Mouse (Mus musculus): Measurements from ENCODE around the gene Serpina3i. TPM values are rescaled to one million over a fixed set of nuclear protein-coding genes. Genes with fewer than 3 reads are reported as not detected.

The Serpina3i gene
- polyA plus RNA-seq (2014; fragmentation: Nextera tagmentation; extraction: Ambion mirVana), result not detected in 2 replicates

DNA sequence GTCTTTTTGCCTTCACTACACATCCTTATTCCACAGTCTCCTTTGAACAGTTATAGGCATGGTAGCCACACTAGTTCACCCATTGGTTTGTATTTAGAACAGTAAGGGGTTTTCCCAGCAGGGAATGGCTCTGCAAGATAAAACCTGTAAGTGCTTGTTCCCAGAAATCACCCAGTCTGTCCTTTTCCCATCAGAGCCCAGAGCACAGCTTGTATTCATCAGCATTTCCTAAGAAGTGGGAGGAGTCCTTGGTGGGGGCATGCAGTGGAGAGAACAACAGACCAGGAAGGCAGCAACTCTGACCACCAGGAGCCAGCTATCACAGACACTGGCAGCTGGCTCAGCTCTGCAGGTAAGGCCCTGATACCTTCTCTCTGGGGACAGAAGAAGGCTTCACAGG is at the start of gene Serpina3i:
Gene Serpina3i (plus strand): TSS at position 260 of the 400 bp plus-strand sequence.
- H3K4me3 ChIP-seq (ENCODE audit: low read depth, low read length), result no peak within 1 kb of the TSS
- H3K27ac ChIP-seq (ENCODE audit: low read length), result no peak within 1 kb of the TSS
- no peaks in the 10 kb centered on the region for H3K27me3 ChIP-seq (ENCODE audit: control insufficient read depth, insufficient read depth, low read length)
- H3K4me1 ChIP-seq (ENCODE audit: control insufficient read depth, insufficient read depth, low read length), result no peaks in the 10 kb centered on the region
- no peak within 1 kb of the TSS for H3K4me2 ChIP-seq (replicated peaks; ENCODE audit: low read depth, low read length)
- no peaks in the 10 kb centered on the region for H3K9me3 ChIP-seq (ENCODE audit: control insufficient read depth, low read depth, low read length)
- H3K36me3 ChIP-seq (ENCODE audit: control insufficient read depth, insufficient read depth, low read length), result no peaks in the 10 kb centered on the region
- no peak within 1 kb of the TSS for H3K9ac ChIP-seq (replicated peaks; ENCODE audit: low read depth, low read length)
- no peak for ATAC-seq (ENCODE audit: insufficient number of reproducible peaks, insufficient read depth, low FRiP score, low read depth)

DNA sequence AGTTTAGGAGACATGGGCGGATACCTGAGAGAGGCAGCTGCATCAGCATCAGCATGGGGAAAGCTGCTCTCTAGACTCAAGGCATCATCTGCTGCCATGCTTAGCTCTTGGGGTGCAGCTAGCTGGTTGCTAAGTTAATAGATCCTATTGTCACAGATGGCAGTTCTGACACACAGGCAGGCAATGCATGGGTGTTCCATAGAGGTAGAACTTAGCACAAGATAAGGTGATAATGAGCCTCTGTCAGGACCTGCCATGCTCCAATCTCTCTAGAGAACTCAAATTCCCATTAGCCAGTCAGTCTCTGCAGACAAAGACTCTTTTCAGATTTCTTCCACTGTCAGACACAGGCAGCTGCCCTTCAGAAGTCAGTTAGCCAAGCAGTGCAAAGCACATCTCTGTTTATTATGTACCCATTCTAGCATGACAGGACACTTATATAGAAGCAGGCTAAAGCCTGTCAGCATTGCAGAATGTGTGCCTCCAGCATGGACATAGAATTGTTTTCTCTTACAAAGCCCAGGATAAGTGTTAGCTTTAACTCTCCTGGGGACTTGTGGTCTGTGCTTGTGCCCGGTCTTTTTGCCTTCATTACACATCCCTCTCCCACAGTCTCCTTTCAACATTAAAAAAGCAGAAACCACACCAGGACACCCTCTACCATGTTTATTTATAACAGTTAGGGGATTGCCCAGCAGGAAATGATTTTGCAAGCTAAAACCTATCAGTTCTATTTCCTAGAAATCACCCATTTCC is 49.1 kb upstream of the Serpina3i start:
- H3K4me3 ChIP-seq (ENCODE audit: low read depth, low read length), result no peak overlapping the region
- no peak for ATAC-seq (ENCODE audit: insufficient number of reproducible peaks, insufficient read depth, low FRiP score, low read depth)
- no peaks in the 10 kb centered on the region for H3K4me1 ChIP-seq (ENCODE audit: control insufficient read depth, insufficient read depth, low read length)
- H3K4me2 ChIP-seq (replicated peaks; ENCODE audit: low read depth, low read length), result no peak overlapping the region
- H3K27me3 ChIP-seq (ENCODE audit: control insufficient read depth, insufficient read depth, low read length), result no peaks in the 10 kb centered on the region
- no peak overlapping the region for H3K27ac ChIP-seq (ENCODE audit: low read length)
- H3K9ac ChIP-seq (replicated peaks; ENCODE audit: low read depth, low read length), result no peak overlapping the region
- H3K9me3 ChIP-seq (ENCODE audit: control insufficient read depth, low read depth, low read length), result no peaks in the 10 kb centered on the region
- H3K36me3 ChIP-seq (ENCODE audit: control insufficient read depth, insufficient read depth, low read length), result no peaks in the 10 kb centered on the region
- WGBS, result 73% methylated on average over 2 of the region's 2 CpGs

GRCm38 (mm10) chr12:104214445-104214753 is 48.5 kb upstream of the Serpina3i start, which contains the start of gene Serpina3f:
Gene Serpina3f, plus strand, starts transcription at chr12:104214544.
- ATAC-seq (ENCODE audit: insufficient number of reproducible peaks, insufficient read depth, low FRiP score, low read depth), result no peak
- H3K4me1 ChIP-seq (ENCODE audit: control insufficient read depth, insufficient read depth, low read length), result no peaks in the 10 kb centered on the region
- no peaks in the 10 kb centered on the region for H3K36me3 ChIP-seq (ENCODE audit: control insufficient read depth, insufficient read depth, low read length)
- H3K9ac ChIP-seq (replicated peaks; ENCODE audit: low read depth, low read length), result no peak within 1 kb of the TSS
- H3K4me3 ChIP-seq (ENCODE audit: low read depth, low read length), result no peak within 1 kb of the TSS
- no peak within 1 kb of the TSS for H3K4me2 ChIP-seq (replicated peaks; ENCODE audit: low read depth, low read length)
- WGBS, result 68% methylated on average over 1 of the region's 1 CpGs
- no peaks in the 10 kb centered on the region for H3K9me3 ChIP-seq (ENCODE audit: control insufficient read depth, low read depth, low read length)
- H3K27ac ChIP-seq (ENCODE audit: low read length), result no peak within 1 kb of the TSS
- no peaks in the 10 kb centered on the region for H3K27me3 ChIP-seq (ENCODE audit: control insufficient read depth, insufficient read depth, low read length)

DNA sequence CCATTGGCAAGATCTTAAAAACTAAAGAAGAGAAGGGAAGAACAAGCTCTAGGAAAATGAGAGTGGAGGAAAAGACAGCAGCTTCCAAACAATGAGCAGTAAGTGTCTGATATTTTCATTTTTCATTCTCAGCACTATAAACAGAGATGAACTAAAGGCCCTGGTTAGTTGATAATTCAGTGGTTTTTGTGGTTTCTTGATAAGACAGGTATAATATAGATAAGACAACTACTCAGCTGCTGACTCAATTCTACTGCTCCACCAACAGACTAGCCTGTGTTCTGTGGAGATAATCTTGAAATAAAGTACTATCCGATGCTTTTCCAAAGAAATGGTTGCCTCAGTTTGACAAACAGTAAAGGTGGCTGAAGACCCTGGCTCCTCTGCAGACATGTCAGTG is 47.7 kb upstream of the Serpina3i start:
- ATAC-seq (ENCODE audit: insufficient number of reproducible peaks, insufficient read depth, low FRiP score, low read depth), result no peak
- no peaks in the 10 kb centered on the region for H3K36me3 ChIP-seq (ENCODE audit: control insufficient read depth, insufficient read depth, low read length)
- WGBS, result 83% methylated on average over 1 of the region's 1 CpGs

GRCm38 (mm10) chr12:104221616-104222015 is 41.3 kb upstream of the Serpina3i start:
- Histone ChIP-seq H3K27ac (ENCODE audit: low read length) (no peak overlapping the region), H3K9me3 (ENCODE audit: control insufficient read depth, low read depth, low read length) (no peaks in the 10 kb centered on the region), H3K27me3 (ENCODE audit: control insufficient read depth, insufficient read depth, low read length) (no peaks in the 10 kb centered on the region), H3K4me2 (replicated peaks; ENCODE audit: low read depth, low read length) (no peak overlapping the region), H3K4me1 (ENCODE audit: control insufficient read depth, insufficient read depth, low read length) (no peaks in the 10 kb centered on the region), H3K36me3 (ENCODE audit: control insufficient read depth, insufficient read depth, low read length) (no peaks in the 10 kb centered on the region), H3K4me3 (ENCODE audit: low read depth, low read length) (no peak overlapping the region), H3K9ac (replicated peaks; ENCODE audit: low read depth, low read length) (no peak overlapping the region)
- WGBS, result 73% methylated on average over 1 of the region's 1 CpGs
- no peak for ATAC-seq (ENCODE audit: insufficient number of reproducible peaks, insufficient read depth, low FRiP score, low read depth)

More for the DNA sequence above, 47.7 kb upstream of the Serpina3i start:
- no peaks in the 10 kb centered on the region for H3K9me3 ChIP-seq (ENCODE audit: control insufficient read depth, low read depth, low read length)
- H3K4me3 ChIP-seq (ENCODE audit: low read depth, low read length), result no peak overlapping the region
- no peaks in the 10 kb centered on the region for H3K27me3 ChIP-seq (ENCODE audit: control insufficient read depth, insufficient read depth, low read length)
- no peak overlapping the region for H3K4me2 ChIP-seq (replicated peaks; ENCODE audit: low read depth, low read length)
- H3K4me1 ChIP-seq (ENCODE audit: control insufficient read depth, insufficient read depth, low read length), result no peaks in the 10 kb centered on the region
- H3K27ac ChIP-seq (ENCODE audit: low read length), result no peak overlapping the region
- no peak overlapping the region for H3K9ac ChIP-seq (replicated peaks; ENCODE audit: low read depth, low read length)

DNA sequence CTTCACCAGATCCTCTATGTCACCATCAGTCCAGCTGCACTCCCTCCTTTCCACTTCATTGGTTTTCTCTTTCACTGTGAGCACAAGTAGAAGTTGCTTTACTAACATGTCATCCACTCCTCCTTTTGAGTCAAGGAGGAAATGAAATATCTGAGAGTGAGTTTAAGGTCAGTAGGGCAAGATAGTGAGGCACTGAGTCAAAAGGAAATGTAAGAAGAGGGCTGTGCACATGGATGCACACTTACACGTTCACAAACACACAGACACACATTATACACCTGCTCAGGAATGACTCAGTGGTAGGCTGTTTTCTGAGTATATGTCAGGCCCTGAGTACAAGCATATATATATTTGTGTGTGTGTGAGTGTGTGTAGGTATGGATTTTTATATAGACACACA is 39.2 kb upstream of the Serpina3i start:
- no peak overlapping the region for H3K4me2 ChIP-seq (replicated peaks; ENCODE audit: low read depth, low read length)
- 52% methylated on average over 1 of the region's 1 CpGs for WGBS
- H3K36me3 ChIP-seq (ENCODE audit: control insufficient read depth, insufficient read depth, low read length), result no peaks in the 10 kb centered on the region
- ATAC-seq (ENCODE audit: insufficient number of reproducible peaks, insufficient read depth, low FRiP score, low read depth), result no peak
- no peaks in the 10 kb centered on the region for H3K4me1 ChIP-seq (ENCODE audit: control insufficient read depth, insufficient read depth, low read length)
- H3K9me3 ChIP-seq (ENCODE audit: control insufficient read depth, low read depth, low read length), result no peaks in the 10 kb centered on the region
- no peaks in the 10 kb centered on the region for H3K27me3 ChIP-seq (ENCODE audit: control insufficient read depth, insufficient read depth, low read length)
- no peak overlapping the region for H3K27ac ChIP-seq (ENCODE audit: low read length)
- H3K4me3 ChIP-seq (ENCODE audit: low read depth, low read length), result no peak overlapping the region
- no peak overlapping the region for H3K9ac ChIP-seq (replicated peaks; ENCODE audit: low read depth, low read length)

GRCm38 (mm10) chr12:104224598-104225300 is 38.2 kb upstream of the Serpina3i start:
- 67% methylated on average over 7 of the region's 7 CpGs for WGBS
- Histone ChIP-seq H3K4me1 (ENCODE audit: control insufficient read depth, insufficient read depth, low read length) (no peaks in the 10 kb centered on the region), H3K9ac (replicated peaks; ENCODE audit: low read depth, low read length) (no peak overlapping the region), H3K27ac (ENCODE audit: low read length) (no peak overlapping the region), H3K9me3 (ENCODE audit: control insufficient read depth, low read depth, low read length) (no peaks in the 10 kb centered on the region), H3K27me3 (ENCODE audit: control insufficient read depth, insufficient read depth, low read length) (no peaks in the 10 kb centered on the region), H3K36me3 (ENCODE audit: control insufficient read depth, insufficient read depth, low read length) (no peaks in the 10 kb centered on the region), H3K4me3 (ENCODE audit: low read depth, low read length) (no peak overlapping the region), H3K4me2 (replicated peaks; ENCODE audit: low read depth, low read length) (no peak overlapping the region)
- no peak for ATAC-seq (ENCODE audit: insufficient number of reproducible peaks, insufficient read depth, low FRiP score, low read depth)

GRCm38 (mm10) chr12:104230762-104231161 is 32.2 kb upstream of the Serpina3i start:
- Histone ChIP-seq H3K36me3 (ENCODE audit: control insufficient read depth, insufficient read depth, low read length) (no peaks in the 10 kb centered on the region), H3K27ac (ENCODE audit: low read length) (no peak overlapping the region), H3K9ac (replicated peaks; ENCODE audit: low read depth, low read length) (no peak overlapping the region), H3K27me3 (ENCODE audit: control insufficient read depth, insufficient read depth, low read length) (no peaks in the 10 kb centered on the region), H3K9me3 (ENCODE audit: control insufficient read depth, low read depth, low read length) (no peaks in the 10 kb centered on the region), H3K4me2 (replicated peaks; ENCODE audit: low read depth, low read length) (no peak overlapping the region), H3K4me3 (ENCODE audit: low read depth, low read length) (no peak overlapping the region), H3K4me1 (ENCODE audit: control insufficient read depth, insufficient read depth, low read length) (no peaks in the 10 kb centered on the region)
- WGBS, result 71% methylated on average over 2 of the region's 2 CpGs
- no peak for ATAC-seq (ENCODE audit: insufficient number of reproducible peaks, insufficient read depth, low FRiP score, low read depth)

All from stomach, embryonic 14.5 days (tissue).